Mouse (Mus musculus): Measurements from ENCODE around the gene Msi2. TPM values are rescaled to one million over a fixed set of nuclear protein-coding genes. Genes with fewer than 3 reads are reported as not detected.
A peak's percentile ranks its signal among the peaks of the same experiment; 100 is the strongest.

Msi2 gene
- total RNA-seq, 2 experiments from 2014 or later: 181 to 262 TPM

- DNase-seq: peak; percentile 37 to 43
Observed at GRCm38 (mm10) chr11:88314471-88314870, 403.8 kb downstream of the Msi2 start.

- peak; percentile 53 to 70 for DNase-seq
Observed at GRCm38 (mm10) chr11:88313512-88313911, 404.8 kb downstream of the Msi2 start.

GRCm38 (mm10) chr11:88311606-88312005 lies 406.7 kb downstream of the Msi2 start:
- no peak for DNase-seq

- DNase-seq: no peak
Observed at GRCm38 (mm10) chr11:88310773-88311172, 407.5 kb downstream of the Msi2 start.

GRCm38 (mm10) chr11:88309059-88309700 lies 409.1 kb downstream of the Msi2 start:
- DNase-seq: no peak

GRCm38 (mm10) chr11:88307616-88308543 lies 410.4 kb downstream of the Msi2 start:
- no peak for DNase-seq

- no peak for DNase-seq
Observed at GRCm38 (mm10) chr11:88305759-88306158, 412.6 kb downstream of the Msi2 start.

- peak; percentile 39 to 66 for DNase-seq
Observed at GRCm38 (mm10) chr11:88301619-88302018, 416.7 kb downstream of the Msi2 start.

- DNase-seq: no peak
Observed at GRCm38 (mm10) chr11:88299345-88299744, 419.0 kb downstream of the Msi2 start.

GRCm38 (mm10) chr11:88297526-88297925 lies 420.8 kb downstream of the Msi2 start:
- DNase-seq: no peak

- no peak for DNase-seq
Observed at GRCm38 (mm10) chr11:88295298-88295697, 423.0 kb downstream of the Msi2 start.

- no peak for DNase-seq
Observed at GRCm38 (mm10) chr11:88294394-88294710, 424.0 kb downstream of the Msi2 start.

GRCm38 (mm10) chr11:88293631-88294393 lies 424.5 kb downstream of the Msi2 start, which contains the start of gene Ccdc182:
TSS of gene Ccdc182 (plus strand) at chr11:88294058.
- no peak for DNase-seq

- peak in 1 of 2 experiments; percentile 47 for DNase-seq
Observed at GRCm38 (mm10) chr11:88291688-88292087, 426.6 kb downstream of the Msi2 start.

GRCm38 (mm10) chr11:88291245-88291644 lies 427.1 kb downstream of the Msi2 start:
- DNase-seq: no peak

Small RNA genes within 50 kb of the gene (microRNA-seq; reads per million reads assigned to microRNA genes)
- 4.7 reads per million, percentile 12 among the genes with 10 or more reads in this experiment for gene Mir378b

Other genes with a start within 250 kb of the Msi2 start
- gene Akap1, start 146.1 kb upstream of the Msi2 start, total RNA-seq (2021): 100 to 1,000 TPM; 107 to 114 TPM
- 100 to 1,000 TPM; 178 to 288 TPM for gene Scpep1, start 237.0 kb upstream of the Msi2 start, total RNA-seq (2021)
- not detected for gene Elobl, start 248.4 kb upstream of the Msi2 start, total RNA-seq (2021)